Mouse (Mus musculus) layer of hippocampus, postnatal 14 days (tissue): Measurements from ENCODE around the gene Mast3. TPM values are rescaled to one million over a fixed set of nuclear protein-coding genes. Genes with fewer than 3 reads are reported as not detected.
A peak's percentile ranks its signal among the peaks of the same experiment; 100 is the strongest.

Experiments used
- DNase-seq, 2 experiments: peaks; one replicate each; pipeline ENCODE4 v3.0.0; 2021 to 2022; ENCODE audit warnings: low spot score in 2 of 2, mixed read lengths in 1 of 2
- total RNA-seq, 2 experiments: library from RNA; stranded (reverse); gene quantifications; 2 replicates each; pipeline ENCODE4 v1.2.3; 2021

Mast3 gene
- total RNA-seq, 2 experiments from 2014 or later = 295 to 297 TPM

GRCm38 (mm10) chr8:70803761-70804480, 933 bp downstream of the Mast3 start:
- DNase-seq = peak in 1 of 2 experiments; percentile 71

DNA sequence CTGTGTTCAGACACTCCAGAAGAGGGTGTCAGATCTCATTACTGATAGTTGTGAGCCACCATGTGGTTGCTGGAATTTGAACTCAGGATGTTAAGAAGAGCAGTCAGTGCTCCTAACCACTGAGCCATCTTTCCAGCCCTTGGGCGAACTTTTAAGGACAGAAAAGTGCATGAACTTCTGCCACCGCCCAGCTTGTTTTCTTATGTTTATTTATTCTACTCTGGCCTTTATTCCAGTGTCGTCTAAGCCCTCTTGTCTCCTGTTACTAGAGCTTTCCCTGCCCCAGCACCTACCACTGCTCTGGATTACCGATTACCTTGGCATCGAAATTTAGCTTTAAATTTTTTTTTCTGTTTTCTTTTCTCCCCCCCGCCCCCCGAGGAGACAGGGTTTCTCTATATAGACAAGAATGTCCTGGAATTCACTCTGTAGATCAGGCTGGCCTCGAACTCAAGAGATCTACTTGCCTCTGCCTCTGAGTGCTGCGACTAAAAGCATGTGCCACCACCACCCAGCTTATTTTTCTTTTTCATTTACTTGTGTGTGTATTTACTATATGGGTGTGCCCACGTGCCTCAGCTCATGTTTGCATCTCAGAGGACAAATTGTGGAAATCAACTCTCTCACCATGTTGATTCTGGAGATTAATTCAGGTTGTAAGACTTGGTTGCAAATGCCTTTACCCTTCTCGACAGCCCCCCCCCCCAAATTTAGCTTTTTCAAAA, 1.9 kb downstream of the Mast3 start:
- DNase-seq = no peak

GRCm38 (mm10) chr8:70801830-70802229, 3.0 kb downstream of the Mast3 start:
- DNase-seq = no peak

- peak in 1 of 2 experiments; percentile 84 for DNase-seq
Observed at GRCm38 (mm10) chr8:70801156-70801555, 3.7 kb downstream of the Mast3 start.

DNA sequence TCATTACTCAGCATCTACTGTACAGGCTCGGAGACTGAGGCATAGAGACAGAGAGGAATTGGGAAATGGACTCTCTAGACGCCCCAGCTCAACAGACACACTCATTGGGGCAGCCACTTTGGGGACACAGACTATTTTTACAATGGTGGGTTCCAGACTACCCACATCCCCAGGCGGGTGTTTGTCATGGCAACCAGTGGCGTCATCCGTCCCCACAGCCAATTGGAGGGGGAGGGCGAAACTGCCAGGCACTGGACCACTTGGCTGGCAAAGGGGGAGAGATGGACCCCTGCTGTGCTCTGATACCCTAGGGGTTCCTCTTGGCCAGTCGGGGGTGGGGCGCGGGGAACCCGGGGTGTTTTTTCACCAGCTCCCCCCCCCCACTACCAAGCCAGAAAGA, 4.2 kb downstream of the Mast3 start:
- DNase-seq = no peak

DNA sequence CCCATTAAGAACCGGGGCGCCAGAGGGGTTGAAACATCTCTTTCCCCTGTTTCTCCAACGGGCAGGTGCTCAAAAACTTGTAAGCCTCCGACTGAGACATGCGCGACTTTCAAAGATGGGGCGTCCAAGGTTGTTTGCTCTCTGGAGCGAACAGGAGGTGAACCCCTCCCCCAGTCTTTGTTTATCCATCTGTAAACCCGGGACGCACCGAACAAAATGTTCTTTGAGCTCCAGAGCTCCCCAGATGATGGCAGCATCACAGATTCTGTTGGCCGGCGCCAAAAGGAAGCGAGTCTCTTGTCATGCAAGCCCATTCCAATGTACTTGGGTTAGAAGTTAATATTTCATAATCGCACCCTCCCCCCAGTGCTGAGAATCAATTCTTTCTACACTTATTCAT, 6.6 kb downstream of the Mast3 start:
- peak in 1 of 2 experiments; percentile 86 for DNase-seq

DNA sequence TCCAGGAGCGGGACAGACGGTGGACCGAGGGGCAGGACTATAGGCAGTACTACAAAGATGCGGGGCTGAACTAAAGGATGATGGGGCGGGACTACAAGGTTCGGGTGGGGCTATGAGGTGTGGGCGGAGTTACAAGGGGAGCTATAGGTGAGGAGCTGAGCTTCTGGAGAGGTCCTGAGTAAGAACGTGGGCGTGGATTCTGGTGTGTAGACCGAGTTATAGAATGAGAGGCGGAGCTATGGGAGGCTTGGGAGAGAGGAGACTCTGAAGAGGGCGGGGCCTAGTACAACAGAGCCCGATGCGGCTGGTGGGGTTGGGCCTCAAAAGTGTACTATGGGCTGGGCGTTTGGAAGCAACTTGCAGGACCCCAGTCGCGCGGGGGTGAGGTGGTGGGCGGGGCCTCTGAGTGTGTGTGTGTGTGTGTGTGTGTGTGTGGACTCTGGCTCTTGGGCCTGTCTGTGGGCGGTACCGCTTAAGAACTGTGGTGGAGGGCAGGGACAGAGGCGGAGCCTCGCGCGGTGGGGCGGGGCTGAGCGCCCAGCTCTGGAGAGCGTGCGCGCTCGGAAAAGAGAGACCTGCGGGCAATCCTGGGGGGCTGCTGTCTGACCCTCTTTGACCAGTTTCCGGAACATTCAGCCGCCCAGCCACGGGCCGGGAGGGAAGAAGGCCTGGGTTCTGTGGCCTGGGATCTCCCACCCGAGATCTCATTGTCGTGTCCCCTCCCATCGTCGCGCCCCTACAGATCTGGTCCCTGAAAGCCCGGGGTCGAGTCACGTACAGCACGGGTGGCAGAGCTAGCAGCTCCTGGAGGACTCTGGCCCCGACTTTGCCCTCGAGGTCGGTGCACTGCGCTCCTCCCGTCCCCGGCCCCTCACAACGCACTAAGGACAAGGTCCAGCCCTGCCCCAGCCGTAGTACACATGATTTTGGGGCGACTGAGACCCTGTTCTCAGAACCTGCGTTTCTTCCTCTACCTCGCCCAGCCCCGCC, 7.5 kb downstream of the Mast3 start:
- peak; percentile 90 to 94 for DNase-seq

GRCm38 (mm10) chr8:70796403-70797080, 8.3 kb downstream of the Mast3 start:
- DNase-seq = no peak

DNA sequence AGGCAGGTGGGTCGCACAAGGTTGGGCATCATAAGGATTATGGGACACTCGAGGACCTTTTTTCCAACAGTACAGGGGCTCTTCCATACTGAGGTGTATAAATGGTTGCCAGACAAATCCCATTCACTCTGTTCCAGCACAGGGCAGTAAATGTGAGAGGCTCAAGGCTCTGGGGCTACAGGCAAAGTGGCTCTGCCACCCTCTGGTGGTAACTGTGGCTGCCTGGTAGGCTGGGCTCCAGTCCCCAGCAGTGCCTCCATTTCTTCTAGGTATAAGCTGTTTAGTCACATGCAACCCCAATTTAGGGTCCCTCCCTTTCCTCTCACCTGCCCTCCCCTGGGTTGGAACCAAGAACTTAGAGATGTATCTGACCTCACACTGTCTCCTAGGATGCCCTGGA, 9.5 kb downstream of the Mast3 start:
- no peak for DNase-seq

GRCm38 (mm10) chr8:70794215-70794614, 10.6 kb downstream of the Mast3 start:
- DNase-seq = no peak

DNA sequence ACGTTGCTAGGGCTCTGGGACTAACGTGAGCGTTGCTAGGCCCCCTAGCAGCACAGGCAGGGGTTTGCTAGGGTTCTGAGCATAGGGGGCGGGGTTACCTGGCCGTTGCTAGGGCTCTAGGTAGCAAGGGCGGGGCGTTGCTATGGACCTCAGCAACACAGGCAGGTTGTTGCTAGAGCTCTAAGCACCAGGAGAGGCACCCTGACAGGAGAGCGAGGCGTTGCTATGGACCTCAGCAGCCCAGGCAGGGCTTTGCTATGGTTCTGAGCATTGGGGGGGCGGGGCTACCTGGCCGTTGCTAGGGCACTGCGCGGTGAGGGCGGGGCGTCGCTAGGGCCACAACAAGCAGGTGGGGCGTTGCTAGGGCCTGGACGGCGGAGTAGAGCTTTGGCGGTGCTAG, 12.2 kb downstream of the Mast3 start:
- DNase-seq = no peak

- DNase-seq = peak; percentile 96 to 98
Observed at GRCm38 (mm10) chr8:70791975-70792691, 12.7 kb downstream of the Mast3 start.

DNA sequence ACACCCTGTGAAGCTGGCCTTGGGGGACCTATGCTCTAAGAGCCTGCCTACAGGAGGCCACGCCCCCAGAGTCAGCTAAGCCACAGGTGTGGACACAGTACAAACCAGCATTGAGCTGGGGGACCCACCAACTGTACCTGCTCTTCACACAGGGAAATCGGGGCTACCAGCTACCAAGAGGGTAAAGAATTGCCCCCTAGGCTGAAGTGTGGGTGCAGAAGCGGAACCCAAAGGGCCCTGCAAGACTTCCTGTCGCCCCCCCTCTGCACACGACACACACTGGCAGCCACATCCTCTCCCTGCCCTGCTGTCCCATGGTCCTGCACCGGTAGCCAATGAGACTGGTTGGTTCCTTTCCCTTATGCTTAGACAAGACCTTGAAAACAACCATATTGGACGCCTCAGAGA, 13.6 kb downstream of the Mast3 start:
- no peak for DNase-seq

- no peak for DNase-seq
Observed at GRCm38 (mm10) chr8:70790846-70791245, 14.0 kb downstream of the Mast3 start.

DNA sequence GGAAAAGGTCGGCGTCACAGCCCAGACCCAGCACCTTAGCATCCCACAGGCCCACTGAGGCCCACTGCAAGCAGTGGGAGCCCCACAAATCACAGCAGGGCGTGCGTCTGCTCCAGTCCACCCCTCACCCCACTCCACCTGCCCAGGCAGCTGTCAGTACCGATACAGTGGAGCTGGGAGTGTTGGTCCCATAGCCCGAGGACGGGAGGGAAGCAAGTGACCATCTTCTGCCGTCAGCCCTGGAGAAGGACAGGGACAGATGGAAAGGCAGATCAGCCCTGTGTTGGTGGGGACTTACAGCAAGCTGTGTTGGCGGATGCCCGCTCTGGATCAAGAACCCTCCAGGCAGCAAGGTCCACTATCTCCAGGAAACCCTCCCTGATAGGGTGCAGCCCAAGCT, 15.8 kb downstream of the Mast3 start:
- DNase-seq = no peak

- DNase-seq = no peak
Observed at GRCm38 (mm10) chr8:70787941-70788667, 16.8 kb downstream of the Mast3 start.

GRCm38 (mm10) chr8:70787051-70787445, 17.8 kb downstream of the Mast3 start:
- no peak for DNase-seq

GRCm38 (mm10) chr8:70786291-70787050, 18.4 kb downstream of the Mast3 start:
- DNase-seq = no peak

DNA sequence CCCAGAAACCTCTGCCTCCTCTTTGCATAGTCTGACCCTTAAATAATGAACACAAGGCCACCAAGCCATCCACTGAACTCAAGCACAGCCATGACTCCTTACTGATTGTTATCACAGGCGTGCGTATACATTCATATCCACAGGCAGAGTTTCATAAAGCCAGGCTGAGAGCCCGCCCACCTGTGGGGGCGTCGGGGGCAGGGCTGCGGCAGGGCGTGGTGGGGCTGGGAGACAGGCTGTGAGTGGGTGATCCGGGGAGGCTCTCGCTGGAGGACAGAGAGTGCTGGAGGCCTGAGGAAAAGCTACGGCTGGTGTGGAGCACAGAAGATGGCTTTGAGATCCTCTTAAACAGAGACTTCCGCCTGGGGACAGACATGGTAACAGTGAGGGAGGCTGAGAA, 24.8 kb downstream of the Mast3 start:
- DNase-seq = no peak
